Mouse (Mus musculus): Measurements from ENCODE around the gene Acvr2a.
"Not testable (repeated sequence)": the region's sequence is repeated elsewhere in the genome, so short reads cannot be mapped to it uniquely, and the experiment has no call there.

The Acvr2a gene

GRCm38 (mm10) chr2:48813371-48814222 is at the start of gene Acvr2a:
TSS of gene Acvr2a (plus strand) at chr2:48814109.
- DNase-seq, result peak; percentile 95 to 97

GRCm38 (mm10) chr2:48766513-48766912 is 47.4 kb upstream of the Acvr2a start:
- no peak for DNase-seq

- no peak for DNase-seq
Observed at GRCm38 (mm10) chr2:48767778-48768177, 46.1 kb upstream of the Acvr2a start.

- no peak for DNase-seq
Observed at GRCm38 (mm10) chr2:48768219-48768618, 45.7 kb upstream of the Acvr2a start.

- no peak for DNase-seq
Observed at GRCm38 (mm10) chr2:48770100-48770499, 43.8 kb upstream of the Acvr2a start.

- no peak for DNase-seq
Observed at GRCm38 (mm10) chr2:48770634-48771033, 43.3 kb upstream of the Acvr2a start.

- no peak for DNase-seq
Observed at GRCm38 (mm10) chr2:48775281-48775680, 38.6 kb upstream of the Acvr2a start.

GRCm38 (mm10) chr2:48788901-48789300 is 25.0 kb upstream of the Acvr2a start:
- no peak for DNase-seq

- DNase-seq, result peak; percentile 67 to 70
Observed at GRCm38 (mm10) chr2:48814223-48815038, 522 bp downstream of the Acvr2a start.

- DNase-seq, result no peak
Observed at GRCm38 (mm10) chr2:48815039-48815590, 1.2 kb downstream of the Acvr2a start.

GRCm38 (mm10) chr2:48816141-48817028 is 2.5 kb downstream of the Acvr2a start:
- DNase-seq, result no peak

- no peak for DNase-seq
Observed at GRCm38 (mm10) chr2:48825878-48826277, 12.0 kb downstream of the Acvr2a start.

- no peak for DNase-seq
Observed at GRCm38 (mm10) chr2:48826380-48826779, 12.5 kb downstream of the Acvr2a start.

GRCm38 (mm10) chr2:48830492-48830891 is 16.6 kb downstream of the Acvr2a start:
- DNase-seq, result peak in 1 of 2 experiments; percentile 21

- no peak for DNase-seq
Observed at GRCm38 (mm10) chr2:48832305-48832704, 18.4 kb downstream of the Acvr2a start.

- no peak for DNase-seq
Observed at GRCm38 (mm10) chr2:48833884-48834450, 20.1 kb downstream of the Acvr2a start.

- DNase-seq, result no peak
Observed at GRCm38 (mm10) chr2:48841611-48842470, 27.9 kb downstream of the Acvr2a start.

- DNase-seq, result no peak
Observed at GRCm38 (mm10) chr2:48846689-48847398, 32.9 kb downstream of the Acvr2a start.

GRCm38 (mm10) chr2:48865596-48865995 is 51.7 kb downstream of the Acvr2a start:
- DNase-seq, result not testable (repeated sequence)

- DNase-seq, result no peak
Observed at GRCm38 (mm10) chr2:48868199-48868913, 54.4 kb downstream of the Acvr2a start.

Measured in cerebellum, postnatal 25 days (tissue).